Mouse (Mus musculus) embryonic facial prominence, embryonic 10.5 days (tissue): ENCODE measurements around the gene Cdh24. TPM values are rescaled to one million over a fixed set of nuclear protein-coding genes. Genes with fewer than 3 reads are reported as not detected.

ENCODE experiments used
- DNase-seq: peaks from one replicate; pipeline ENCODE4 v3.0.0-alpha.2; 2017; ENCODE audit warnings: low spot score
- H3K27ac ChIP-seq: fragments of 300-500 bp; sonication (generic); replicated peaks from 2 replicates; pipeline ENCODE4 v1.5.1; 2016; ENCODE audit warnings: mild to moderate bottlenecking
- H3K27me3 ChIP-seq: fragments of 300-500 bp; sonication (generic); replicated peaks from 2 replicates; pipeline ENCODE4 v1.6.1; 2016; ENCODE audit warnings: low read depth, mild to moderate bottlenecking; ENCODE audit not compliant: poor library complexity, severe bottlenecking
- H3K36me3 ChIP-seq: fragments of 300-500 bp; sonication (generic); replicated peaks from 2 replicates; pipeline ENCODE4 v1.6.1; 2016; ENCODE audit warnings: mild to moderate bottlenecking, moderate library complexity
- H3K4me1 ChIP-seq: fragments of 300-500 bp; sonication (generic); 2 replicates; pipeline ENCODE4 v1.6.1; 2016
- H3K4me3 ChIP-seq: fragments of 300-500 bp; sonication (generic); 2 replicates; pipeline ENCODE4 v1.5.1; 2016; ENCODE audit warnings: mild to moderate bottlenecking, moderate library complexity
- H3K9me3 ChIP-seq: fragments of 300-500 bp; sonication (generic); 2 replicates; pipeline ENCODE4 v1.6.1; 2016; ENCODE audit warnings: mild to moderate bottlenecking
- WGBS: fragments of 180-500 bp; shearing (Covaris S2); methylation state at CpG from one replicate; pipeline ENCODE4 v1.1.7; 2016; 5-methylcytosine and 5-hydroxymethylcytosine counted together
- polyA plus RNA-seq: library from polyadenylated mRNA; unstranded; fragments of >200 nt; fragmentation: Nextera tagmentation; extraction: Ambion mirVana; gene quantifications from 2 replicates; pipeline ENCODE4 v1.2.1, GENCODE M21; 2016

Gene Cdh24
- polyA plus RNA-seq, result 5.3 and 6.0 TPM in 2 replicates

GRCm38 (mm10) chr14:54641305-54641969 is at the start of gene Cdh24:
Gene Cdh24 (minus strand): TSS chr14:54641364.
- WGBS, result under 1% methylated on average over 50 of the region's 52 CpGs

DNA sequence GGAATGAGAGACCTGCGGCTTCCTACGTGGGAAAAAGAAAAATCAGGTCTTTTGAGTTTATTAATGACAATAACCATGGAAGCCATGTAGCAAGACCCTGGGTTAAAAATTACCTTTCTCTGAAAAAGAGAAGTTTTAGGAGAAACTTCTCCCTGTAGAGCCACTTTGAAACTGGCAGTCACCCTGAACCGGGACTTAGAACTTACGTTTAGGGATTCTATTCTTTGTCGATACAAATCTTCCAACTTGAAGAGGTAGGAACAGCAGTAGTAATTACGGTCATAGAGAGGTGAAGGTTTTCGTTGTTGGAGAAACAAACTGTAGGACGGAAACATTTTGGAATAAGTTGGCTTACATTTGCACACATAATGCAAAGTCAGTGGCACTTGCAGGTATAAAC is 46.1 kb upstream of the Cdh24 start:
- WGBS, result 8% methylated on average over 8 of the region's 8 CpGs
- no peaks in the 10 kb centered on the region for H3K27me3 ChIP-seq
- H3K4me3 ChIP-seq, result peak overlapping the region; percentile 75
- H3K36me3 ChIP-seq, result peaks cover 48% of the 10 kb centered on the region
- peaks cover 26% of the 10 kb centered on the region for H3K4me1 ChIP-seq
- peak overlapping the region; percentile 93 for H3K27ac ChIP-seq
- H3K9me3 ChIP-seq, result no peaks in the 10 kb centered on the region
- DNase-seq, result no peak

More at GRCm38 (mm10) chr14:54641305-54641969, at the start of gene Cdh24:
- no peaks in the 10 kb centered on the region for H3K9me3 ChIP-seq
- peaks cover 35% of the 10 kb centered on the region for H3K4me1 ChIP-seq
- H3K27ac ChIP-seq, result peak within 1 kb of the TSS; percentile 95
- no peaks in the 10 kb centered on the region for H3K27me3 ChIP-seq
- H3K36me3 ChIP-seq, result peaks cover 77% of the 10 kb centered on the region
- DNase-seq, result peak; percentile 93
- H3K4me3 ChIP-seq, result peak within 1 kb of the TSS; percentile 88

DNA sequence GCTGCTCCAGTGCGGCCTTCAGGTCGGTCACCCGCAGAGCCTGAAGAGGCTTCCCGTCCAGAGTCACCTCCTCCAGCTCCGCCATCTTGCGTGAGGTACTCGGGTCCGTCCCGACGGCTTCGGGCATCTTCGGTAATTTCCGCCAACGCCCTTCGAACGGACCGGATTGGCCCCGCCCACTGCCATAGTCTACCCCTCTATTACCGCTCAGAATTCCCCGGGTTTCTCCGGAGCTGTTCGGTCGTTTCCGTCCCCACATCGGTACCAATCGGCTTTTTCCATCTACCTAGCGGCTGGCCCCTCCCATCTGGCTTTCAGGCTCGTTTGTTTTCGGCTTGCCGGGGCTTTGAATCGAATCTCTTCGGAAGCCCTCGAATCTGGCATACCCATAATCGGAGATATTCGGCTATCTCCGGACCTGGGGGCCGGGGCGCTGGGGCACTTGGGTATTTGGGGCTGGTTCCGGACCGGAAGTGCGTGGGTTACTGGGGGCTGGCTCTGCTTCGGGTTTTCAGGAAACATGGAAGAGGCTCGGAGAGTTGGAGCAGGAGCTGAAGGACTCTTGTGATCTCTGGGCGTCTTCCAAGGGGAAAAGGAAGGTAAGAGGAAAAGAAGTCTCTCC is 45.5 kb upstream of the Cdh24 start, which contains the start of gene Acin1:
Gene Acin1 (minus strand): TSS at position 410 of the 622 bp plus-strand sequence.
- H3K36me3 ChIP-seq, result peaks cover 54% of the 10 kb centered on the region
- H3K4me1 ChIP-seq, result peaks cover 26% of the 10 kb centered on the region
- peak; percentile 99 for DNase-seq
- peak within 1 kb of the TSS; percentile 75 for H3K4me3 ChIP-seq
- no peaks in the 10 kb centered on the region for H3K9me3 ChIP-seq
- H3K27me3 ChIP-seq, result no peaks in the 10 kb centered on the region
- peak within 1 kb of the TSS; percentile 93 for H3K27ac ChIP-seq
- under 1% methylated on average over 44 of the region's 44 CpGs for WGBS

- H3K4me1 ChIP-seq, result peaks cover 26% of the 10 kb centered on the region
- peak; percentile 89 for DNase-seq
- peaks cover 57% of the 10 kb centered on the region for H3K36me3 ChIP-seq
- H3K27me3 ChIP-seq, result no peaks in the 10 kb centered on the region
- 0% methylated on average over 41 of the region's 41 CpGs for WGBS
- H3K27ac ChIP-seq, result peak within 1 kb of the TSS; percentile 93
- peak within 1 kb of the TSS; percentile 75 for H3K4me3 ChIP-seq
- H3K9me3 ChIP-seq, result no peaks in the 10 kb centered on the region
Measured at GRCm38 (mm10) chr14:54686063-54686521, 44.9 kb upstream of the Cdh24 start, which contains the start of gene 1700123O20Rik. Gene 1700123O20Rik (plus strand): TSS chr14:54686216.

- DNase-seq, result no peak
- H3K27ac ChIP-seq, result peak overlapping the region; percentile 93
- H3K9me3 ChIP-seq, result no peaks in the 10 kb centered on the region
- H3K4me3 ChIP-seq, result peak overlapping the region; percentile 75
- peaks cover 56% of the 10 kb centered on the region for H3K36me3 ChIP-seq
- peaks cover 26% of the 10 kb centered on the region for H3K4me1 ChIP-seq
- no peaks in the 10 kb centered on the region for H3K27me3 ChIP-seq
- WGBS, result 15% methylated on average over 8 of the region's 8 CpGs
Measured at GRCm38 (mm10) chr14:54685471-54685870, 44.3 kb upstream of the Cdh24 start.

DNA sequence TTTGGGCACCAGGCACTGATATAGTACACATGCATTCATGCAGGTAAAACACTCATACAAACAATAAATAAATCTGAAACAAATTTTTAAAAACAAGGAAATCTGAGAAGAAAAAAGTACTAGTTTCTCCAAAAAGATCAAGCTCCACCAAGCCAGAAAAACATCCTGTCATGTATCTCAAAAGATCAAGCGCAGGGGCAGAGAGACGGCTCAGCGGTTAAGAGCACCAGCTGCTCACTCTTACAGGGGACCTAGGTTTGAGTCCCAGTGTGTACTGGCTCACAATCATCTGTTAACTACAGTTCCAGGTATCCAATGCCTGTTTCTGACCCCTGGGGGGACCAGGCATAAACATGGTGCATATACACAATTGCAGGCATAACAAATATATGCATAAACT is 41.2 kb upstream of the Cdh24 start:
- peaks cover 12% of the 10 kb centered on the region for H3K4me1 ChIP-seq
- H3K27ac ChIP-seq, result no peak overlapping the region
- no peaks in the 10 kb centered on the region for H3K27me3 ChIP-seq
- H3K4me3 ChIP-seq, result no peak overlapping the region
- 93% methylated on average over 3 of the region's 3 CpGs for WGBS
- H3K9me3 ChIP-seq, result no peaks in the 10 kb centered on the region
- H3K36me3 ChIP-seq, result peaks cover 64% of the 10 kb centered on the region
- DNase-seq, result no peak

- Histone ChIP-seq H3K4me1 (no peaks in the 10 kb centered on the region), H3K27ac (no peak overlapping the region), H3K4me3 (no peak overlapping the region), H3K9me3 (no peaks in the 10 kb centered on the region), H3K27me3 (no peaks in the 10 kb centered on the region), H3K36me3 (peaks cover 96% of the 10 kb centered on the region)
- no peak for DNase-seq
- WGBS, result 92% methylated on average over 16 of the region's 16 CpGs
Measured at GRCm38 (mm10) chr14:54678657-54679304, 37.6 kb upstream of the Cdh24 start.

- no peaks in the 10 kb centered on the region for H3K27me3 ChIP-seq
- H3K4me3 ChIP-seq, result no peak overlapping the region
- no peaks in the 10 kb centered on the region for H3K9me3 ChIP-seq
- no peak overlapping the region for H3K27ac ChIP-seq
- no peaks in the 10 kb centered on the region for H3K4me1 ChIP-seq
- H3K36me3 ChIP-seq, result peaks cover 95% of the 10 kb centered on the region
- 88% methylated on average over 5 of the region's 5 CpGs for WGBS
- DNase-seq, result no peak
Measured at GRCm38 (mm10) chr14:54676290-54676689, 35.1 kb upstream of the Cdh24 start.

DNA sequence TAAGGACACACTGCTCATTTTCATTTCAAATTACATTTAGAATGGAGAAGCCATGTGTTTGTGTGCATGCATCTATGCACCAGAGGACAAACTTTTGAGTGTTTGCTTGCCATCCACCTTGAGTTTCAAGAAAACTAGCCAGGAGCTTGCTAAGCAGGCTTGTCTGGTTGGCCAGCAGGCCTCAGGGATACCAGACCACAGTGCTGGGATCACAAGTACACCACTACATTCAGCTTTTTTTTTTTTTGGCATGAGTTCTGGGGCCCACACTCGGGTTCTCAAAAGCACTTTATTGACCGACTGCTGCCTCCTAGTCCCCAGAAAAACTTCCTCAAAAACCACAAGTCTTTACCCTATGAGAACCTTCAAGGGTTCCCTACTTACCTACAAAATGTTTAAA is 33.2 kb upstream of the Cdh24 start:
- 78% methylated on average over 2 of the region's 2 CpGs for WGBS
- no peak overlapping the region for H3K27ac ChIP-seq
- H3K36me3 ChIP-seq, result peaks cover 94% of the 10 kb centered on the region
- H3K4me3 ChIP-seq, result no peak overlapping the region
- no peak for DNase-seq
- no peaks in the 10 kb centered on the region for H3K27me3 ChIP-seq
- H3K9me3 ChIP-seq, result no peaks in the 10 kb centered on the region
- no peaks in the 10 kb centered on the region for H3K4me1 ChIP-seq

- H3K4me1 ChIP-seq, result no peaks in the 10 kb centered on the region
- DNase-seq, result peak; percentile 47
- 85% methylated on average over 4 of the region's 4 CpGs for WGBS
- peaks cover 92% of the 10 kb centered on the region for H3K36me3 ChIP-seq
- H3K27me3 ChIP-seq, result no peaks in the 10 kb centered on the region
- no peak overlapping the region for H3K27ac ChIP-seq
- no peak overlapping the region for H3K4me3 ChIP-seq
- no peaks in the 10 kb centered on the region for H3K9me3 ChIP-seq
Measured at GRCm38 (mm10) chr14:54669381-54669780, 28.2 kb upstream of the Cdh24 start.

GRCm38 (mm10) chr14:54664477-54665222 is 23.5 kb upstream of the Cdh24 start:
- DNase-seq, result no peak
- 91% methylated on average over 10 of the region's 10 CpGs for WGBS
- Histone ChIP-seq H3K9me3 (no peaks in the 10 kb centered on the region), H3K4me3 (no peak overlapping the region), H3K27me3 (no peaks in the 10 kb centered on the region), H3K4me1 (no peaks in the 10 kb centered on the region), H3K36me3 (peaks cover 97% of the 10 kb centered on the region), H3K27ac (no peak overlapping the region)

DNA sequence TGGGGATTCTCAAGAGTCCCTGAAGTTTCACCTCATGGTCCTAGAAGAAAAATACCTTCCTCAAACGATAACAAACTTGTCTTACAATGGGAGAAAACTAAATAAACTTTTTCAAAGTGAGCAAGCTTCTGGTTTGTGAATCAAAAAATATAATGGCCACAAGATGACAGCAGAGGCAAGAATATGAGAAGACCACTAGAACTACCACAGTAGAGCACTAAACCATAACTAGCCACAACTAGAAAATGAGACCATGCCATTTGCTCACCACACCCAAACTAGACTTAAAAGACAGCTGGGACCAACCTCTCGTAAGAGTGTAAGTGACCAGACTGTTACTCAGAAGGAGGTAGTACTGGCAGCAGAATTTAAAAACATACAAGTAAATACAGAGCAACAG is 18.8 kb upstream of the Cdh24 start:
- peaks cover 100% of the 10 kb centered on the region for H3K36me3 ChIP-seq
- no peaks in the 10 kb centered on the region for H3K9me3 ChIP-seq
- H3K27me3 ChIP-seq, result no peaks in the 10 kb centered on the region
- H3K4me1 ChIP-seq, result no peaks in the 10 kb centered on the region
- DNase-seq, result no peak
- WGBS, result 88% methylated on average over 2 of the region's 2 CpGs
- H3K27ac ChIP-seq, result no peak overlapping the region
- no peak overlapping the region for H3K4me3 ChIP-seq
